Mouse (Mus musculus): ENCODE data around the gene Sh3pxd2a.

DNA sequence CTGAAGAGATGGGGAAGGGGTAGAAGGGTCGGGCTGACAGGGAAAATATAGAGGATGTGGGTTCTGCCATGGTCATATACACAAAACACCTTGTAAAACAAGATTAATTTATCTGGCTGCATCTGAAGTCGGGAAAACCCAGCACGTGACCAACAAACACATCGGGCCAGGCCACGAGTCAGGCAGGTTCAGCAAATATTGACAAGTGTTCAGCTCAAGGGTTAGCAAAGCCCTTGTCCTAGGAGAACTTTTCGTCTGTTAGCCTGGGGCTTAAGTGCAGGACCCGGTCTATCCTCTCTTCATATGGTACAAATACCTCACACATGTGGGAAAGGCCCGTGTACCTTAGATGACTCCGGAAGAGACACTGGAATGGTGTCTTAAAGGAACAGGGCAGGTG is 18.1 kb downstream of the Sh3pxd2a start:
- TF ChIP-seq EP300 (IDR thresholded peaks at IDR 0.05; ENCODE audit: insufficient read depth, low read depth, low read length) = no peak
- TF ChIP-seq POLR2A (IDR thresholded peaks at IDR 0.05; ENCODE audit: insufficient read depth, low read length) = no peak
